Mouse (Mus musculus) layer of hippocampus, postnatal 14 days (tissue): ENCODE results near the gene Obp2b. TPM values are rescaled to one million over a fixed set of nuclear protein-coding genes. Genes with fewer than 3 reads are reported as not detected.
A peak's percentile ranks its signal among the peaks of the same experiment; 100 is the strongest.
"Not testable (repeated sequence)": the region's sequence is repeated elsewhere in the genome, so short reads cannot be mapped to it uniquely, and the experiment has no call there.

Experiments
- DNase-seq, 2 experiments: peaks; one replicate each; pipeline ENCODE4 v3.0.0; 2021 to 2022; ENCODE audit warnings: low spot score in 2 of 2, mixed read lengths in 1 of 2
- long read RNA-seq, 2 experiments: library from polyadenylated mRNA; stranded (forward); transcript quantifications; one replicate each; pipeline ENCODE4 v2.0.0; 2021
- total RNA-seq, 2 experiments: library from RNA; stranded (reverse); gene quantifications; 2 replicates each; pipeline ENCODE4 v1.2.3; 2021

Gene Obp2b
- not detected for total RNA-seq
- long read RNA-seq, experiment 1: 0 reads
- long read RNA-seq, experiment 2: 0 reads

GRCm38 (mm10) chr2:25736709-25737108 is at the start of gene Obp2b:
TSS of gene Obp2b (plus strand) at chr2:25737009.
- not testable (repeated sequence) for DNase-seq

GRCm38 (mm10) chr2:25694605-25695004 is 42.2 kb upstream of the Obp2b start:
- peak; percentile 42 to 54 for DNase-seq

GRCm38 (mm10) chr2:25696951-25697350 is 39.9 kb upstream of the Obp2b start:
- no peak for DNase-seq

- no peak for DNase-seq
These were observed 38.1 kb upstream of the Obp2b start for GRCm38 (mm10) chr2:25698696-25699095.

- DNase-seq: not testable (repeated sequence)
These were observed 37.1 kb upstream of the Obp2b start, which contains the start of gene Obp2a for GRCm38 (mm10) chr2:25699743-25700142. TSS of gene Obp2a (plus strand) at chr2:25700043.

GRCm38 (mm10) chr2:25701001-25701400 is 35.8 kb upstream of the Obp2b start:
- DNase-seq: no peak

GRCm38 (mm10) chr2:25703706-25704105 is 33.1 kb upstream of the Obp2b start:
- no peak for DNase-seq

GRCm38 (mm10) chr2:25706643-25707481 is 29.9 kb upstream of the Obp2b start, which contains the start of gene Bmyc:
TSS of gene Bmyc (plus strand) at chr2:25706739.
- peak; percentile 86 to 91 for DNase-seq

GRCm38 (mm10) chr2:25708121-25708520 is 28.7 kb upstream of the Obp2b start:
- peak; percentile 30 to 49 for DNase-seq

- not testable (repeated sequence) for DNase-seq
These were observed 27.8 kb upstream of the Obp2b start for GRCm38 (mm10) chr2:25709056-25709455.

- peak in 1 of 2 experiments; percentile 16 for DNase-seq
These were observed 27.0 kb upstream of the Obp2b start for GRCm38 (mm10) chr2:25709791-25710190.

- not testable (repeated sequence) for DNase-seq
These were observed 25.2 kb upstream of the Obp2b start for GRCm38 (mm10) chr2:25711641-25712040.

GRCm38 (mm10) chr2:25717222-25717621 is 19.6 kb upstream of the Obp2b start:
- DNase-seq: no peak

- DNase-seq: no peak
These were observed 3.4 kb upstream of the Obp2b start for GRCm38 (mm10) chr2:25733199-25733930.

- DNase-seq: no peak
These were observed 4.9 kb downstream of the Obp2b start for GRCm38 (mm10) chr2:25741671-25742070.

- DNase-seq: no peak
These were observed 17.4 kb downstream of the Obp2b start for GRCm38 (mm10) chr2:25754201-25754600.

GRCm38 (mm10) chr2:25758064-25758625 is 21.3 kb downstream of the Obp2b start:
- no peak for DNase-seq

GRCm38 (mm10) chr2:25765269-25765668 is 28.5 kb downstream of the Obp2b start, which contains the start of gene Lcn3:
TSS of gene Lcn3 (plus strand) at chr2:25765569.
- DNase-seq: no peak

- no peak for DNase-seq
These were observed 31.0 kb downstream of the Obp2b start for GRCm38 (mm10) chr2:25767764-25768163.

- DNase-seq: no peak
These were observed 36.7 kb downstream of the Obp2b start for GRCm38 (mm10) chr2:25773507-25773906.

GRCm38 (mm10) chr2:25774640-25775039 is 37.8 kb downstream of the Obp2b start:
- DNase-seq: no peak

- DNase-seq: no peak
These were observed 39.2 kb downstream of the Obp2b start for GRCm38 (mm10) chr2:25775991-25776390.
